ENCODE assay signal across 9 mouse cellular contexts in genomic region chr10:8087106-8087505, GRCm38 (mm10).
DNase-seq lines count a peak whose midpoint lies in the region; ATAC-seq and TF ChIP-seq lines count a peak whose summit lies in the region.
"Had no signal": no experiment of that assay in that cellular context is flagged by ENCODE, and none has a peak within 500 bp of the region (broad histone marks: within the 10 kb centered on the region; RNA-seq: fewer than 3 reads in every experiment).

No protein-coding gene starts in this region.

- TF ChIP-seq CTCF in liver, postnatal 0 days (IDR thresholded peaks at IDR 0.05; ENCODE audit: low read depth), result no peak

- no peak overlapping the region for H3K4me3 ChIP-seq in heart, embryonic 10.5 days
- H3K4me3 ChIP-seq in heart, embryonic 12.5 days, result no peak overlapping the region
- no peak overlapping the region for H3K4me3 ChIP-seq in liver, postnatal 0 days (ENCODE audit: low read depth, low read length)
- H3K4me3 ChIP-seq: heart, embryonic 15.5 days had no signal

- no peaks in the 10 kb centered on the region for H3K9me3 ChIP-seq in heart, embryonic 10.5 days
- no peaks in the 10 kb centered on the region for H3K9me3 ChIP-seq in heart, embryonic 12.5 days (replicated peaks)
- no peaks in the 10 kb centered on the region for H3K9me3 ChIP-seq in liver, postnatal 0 days (ENCODE audit: low read length)
- H3K9me3 ChIP-seq: heart, embryonic 15.5 days had no signal

- H3K4me2 ChIP-seq in heart, embryonic 12.5 days, result no peak overlapping the region
- H3K4me2 ChIP-seq in liver, postnatal 0 days (ENCODE audit: low read depth, low read length), result no peak overlapping the region
- H3K4me2 ChIP-seq: heart, embryonic 15.5 days had no signal

- no peaks in the 10 kb centered on the region for H3K36me3 ChIP-seq in heart, embryonic 10.5 days
- H3K36me3 ChIP-seq in heart, embryonic 12.5 days, result no peaks in the 10 kb centered on the region
- H3K36me3 ChIP-seq in liver, postnatal 0 days (replicated peaks; ENCODE audit: insufficient read depth, low read length), result no peaks in the 10 kb centered on the region
- H3K36me3 ChIP-seq: heart, embryonic 15.5 days had no signal

- ATAC-seq in heart, embryonic 12.5 days (ENCODE audit: insufficient number of reproducible peaks, low FRiP score), result no peak
- ATAC-seq in liver, postnatal 0 days, result peak; percentile 92

- WGBS in heart, embryonic 10.5 days, result 38% methylated on average over 2 of the region's 2 CpGs
- whole genome bisulfite sequencing in heart, embryonic 12.5 days, result 28% methylated on average over 2 of the region's 2 CpGs
- WGBS in liver, postnatal 0 days (ENCODE audit: insufficient replicate concordance), result 54% methylated on average over 2 of the region's 2 CpGs

- peaks cover 31% of the 10 kb centered on the region for H3K4me1 ChIP-seq in heart, embryonic 10.5 days
- peaks cover 39% of the 10 kb centered on the region for H3K4me1 ChIP-seq in heart, embryonic 12.5 days (replicated peaks)
- H3K4me1 ChIP-seq in liver, postnatal 0 days (ENCODE audit: insufficient read depth), result peaks cover 3% of the 10 kb centered on the region; the same call in 1 of the 2 replicates

- no peak overlapping the region for H3K9ac ChIP-seq in heart, embryonic 12.5 days
- H3K9ac ChIP-seq in liver, postnatal 0 days (replicated peaks), result no peak overlapping the region
- H3K9ac ChIP-seq: heart, embryonic 15.5 days had no signal

- H3K27ac ChIP-seq in heart, embryonic 10.5 days, result 0 out of 2 replicates have a peak overlapping the region, but pooled peaks have one; percentile 25
- H3K27ac ChIP-seq in heart, embryonic 12.5 days (ENCODE audit: poor library complexity, severe bottlenecking), result no peak overlapping the region
- H3K27ac ChIP-seq in liver, postnatal 0 days (ENCODE audit: low read depth), result peak overlapping the region; percentile 93
- H3K27ac ChIP-seq: heart, embryonic 15.5 days had no signal

- peak; percentile 71 for DNase-seq in heart, embryonic 10.5 days (ENCODE audit: low spot score)
- peak; percentile 27 for DNase-seq in adipocyte (ENCODE audit: low spot score)
- DNase-seq in gonadal fat pad, adult 2 months (ENCODE audit: low read depth), result peak; percentile 66
- peak; percentile 58 for DNase-seq in liver, postnatal 0 days
- DNase-seq in B cell, adult 2 months, result no peak
- DNase-seq in frontal cortex, postnatal 10 days (ENCODE audit: low spot score in 2 of 2), result no peak
- DNase-seq: cerebellum, postnatal 14 days had no signal

- peak; percentile 92 for TF ChIP-seq EP300 in liver, postnatal 0 days (IDR thresholded peaks at IDR 0.05; ENCODE audit: low read depth)

- H3K27me3 ChIP-seq in heart, embryonic 10.5 days (ENCODE audit: insufficient read depth, poor library complexity, severe bottlenecking), result no peaks in the 10 kb centered on the region
- no peaks in the 10 kb centered on the region for H3K27me3 ChIP-seq in heart, embryonic 12.5 days (replicated peaks)
- no peaks in the 10 kb centered on the region for H3K27me3 ChIP-seq in liver, postnatal 0 days (ENCODE audit: insufficient read depth, low read length)
- H3K27me3 ChIP-seq: heart, embryonic 15.5 days had no signal

Comparison
In these comparisons a context has a peak if more than half of its experiments do, and no peak if none do; other contexts are left out.
1. DNase-seq: peak in heart, embryonic 10.5 days (single experiment), adipocyte (single experiment), gonadal fat pad, adult 2 months (single experiment) and liver, postnatal 0 days (single experiment); none in B cell, adult 2 months (0 of 2) and frontal cortex, postnatal 10 days (0 of 2).